Mouse (Mus musculus) embryonic facial prominence, embryonic 11.5 days (tissue): ENCODE measurements around the gene Tefm. TPM values are rescaled to one million over a fixed set of nuclear protein-coding genes. Genes with fewer than 3 reads are reported as not detected.

Experiments
- polyA plus RNA-seq: library from polyadenylated mRNA; unstranded; fragments of >200 nt; fragmentation: Nextera tagmentation; extraction: Ambion mirVana; gene quantifications from 2 replicates; pipeline ENCODE4 v1.2.1, GENCODE M21; 2014

Tefm gene
- polyA plus RNA-seq, 1 experiment from 2014 or later, result 28.4 TPM

Other genes with a start within 250 kb of the Tefm start
- 92.7 and 108 TPM in 2 replicates for gene Utp6, start 179.8 kb downstream of the Tefm start, polyA plus RNA-seq
- 21.0 and 27.5 TPM in 2 replicates for gene Suz12, start 149.1 kb downstream of the Tefm start, polyA plus RNA-seq
- gene Crlf3, start 61.2 kb downstream of the Tefm start, polyA plus RNA-seq, result 53.8 and 57.1 TPM in 2 replicates
- 20.3 and 22.5 TPM in 2 replicates for gene Atad5, start 52.8 kb downstream of the Tefm start, polyA plus RNA-seq
- 0.60 and 0.88 TPM in 2 replicates for gene Adap2, start 11.9 kb upstream of the Tefm start, polyA plus RNA-seq
- 4.5 and 6.0 TPM in 2 replicates for gene Rnf135, start 41.7 kb upstream of the Tefm start, polyA plus RNA-seq
- gene Rhot1, start 66.8 kb upstream of the Tefm start, polyA plus RNA-seq, result 70.2 and 73.1 TPM in 2 replicates
- 3.2 and 4.0 TPM in 2 replicates for gene Rhbdl3, start 158.7 kb upstream of the Tefm start, polyA plus RNA-seq
- gene 5730455P16Rik, start 235.9 kb upstream of the Tefm start, polyA plus RNA-seq, result 20.7 and 23.5 TPM in 2 replicates
- gene Zfp207, start 241.1 kb upstream of the Tefm start, polyA plus RNA-seq, result 370 and 383 TPM in 2 replicates